12 mouse cellular contexts compared by ENCODE assay signal in the genomic region with DNA sequence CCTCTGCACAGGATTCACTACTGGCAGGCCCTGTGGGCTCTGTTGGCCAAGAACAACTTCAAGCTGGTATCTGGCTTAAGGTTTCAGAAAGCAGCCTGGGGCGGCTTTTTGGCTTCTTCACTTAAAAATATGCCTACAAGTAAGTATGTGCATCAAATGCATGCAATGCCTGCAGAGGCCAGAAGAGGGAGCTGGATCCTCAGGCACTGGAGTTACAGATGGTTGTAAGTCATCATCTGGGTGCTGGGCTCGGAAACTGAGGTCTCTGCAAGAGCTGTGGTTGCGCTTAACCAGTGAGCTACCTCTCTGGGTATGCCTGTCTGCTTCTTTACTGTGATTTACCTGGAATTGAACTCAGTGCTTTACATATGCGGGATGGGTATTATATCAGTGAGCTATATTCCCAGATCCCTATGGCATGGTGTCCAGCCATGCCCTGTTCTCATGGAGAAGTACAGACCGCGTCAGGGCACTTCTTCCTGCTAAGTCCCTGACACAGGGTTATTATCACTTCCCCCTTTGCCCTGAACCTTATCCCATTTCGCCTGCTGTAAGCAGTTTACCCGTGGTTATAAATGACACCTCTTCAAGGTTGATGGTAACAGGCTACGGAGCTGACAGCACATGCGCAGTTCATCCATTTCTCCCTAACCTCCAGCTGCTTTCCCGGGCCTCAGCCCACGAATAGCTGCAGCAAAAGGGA. TPM values are rescaled to one million over a fixed set of nuclear protein-coding genes. Genes with fewer than 3 reads are reported as not detected.
DNase-seq lines count a peak whose midpoint lies in the region; ATAC-seq and TF ChIP-seq lines count a peak whose summit lies in the region.
"Had no signal": no experiment of that assay in that cellular context is flagged by ENCODE, and none has a peak within 500 bp of the region (broad histone marks: within the 10 kb centered on the region; RNA-seq: fewer than 3 reads in every experiment).

No protein-coding gene starts in this region.

- no peak overlapping the region for H3K4me3 ChIP-seq in hindbrain, postnatal 0 days (ENCODE audit: low read length)
- H3K4me3 ChIP-seq in hindbrain, embryonic 11.5 days (ENCODE audit: low read depth, low read length), result no peak overlapping the region
- H3K4me3 ChIP-seq in bone marrow macrophage, adult 2 months (ENCODE audit: insufficient read depth, low read length), result no peak overlapping the region
- H3K4me3 ChIP-seq in forebrain, embryonic 11.5 days (ENCODE audit: low read depth, low read length), result no peak overlapping the region
- H3K4me3 ChIP-seq: hindbrain, embryonic 10.5 days; stomach, embryonic 15.5 days had no signal

- no peaks in the 10 kb centered on the region for H3K4me1 ChIP-seq in hindbrain, postnatal 0 days (ENCODE audit: insufficient read depth, low read length)
- H3K4me1 ChIP-seq in hindbrain, embryonic 11.5 days (replicated peaks; ENCODE audit: control insufficient read depth, insufficient read depth, low read length), result no peaks in the 10 kb centered on the region
- peaks cover 40% of the 10 kb centered on the region for H3K4me1 ChIP-seq in bone marrow macrophage, adult 2 months (ENCODE audit: control insufficient read depth, insufficient read depth, low read length)
- no peaks in the 10 kb centered on the region for H3K4me1 ChIP-seq in forebrain, embryonic 11.5 days (replicated peaks; ENCODE audit: control insufficient read depth, insufficient read depth, low read length)
- H3K4me1 ChIP-seq: stomach, embryonic 15.5 days had no signal

- no peak for TF ChIP-seq POLR2A in bone marrow macrophage, adult 2 months (IDR thresholded peaks at IDR 0.05; ENCODE audit: borderline replicate concordance, low read depth, low read length)

- 81% methylated on average over 12 of the region's 12 CpGs for WGBS in hindbrain, postnatal 0 days
- WGBS in hindbrain, embryonic 11.5 days, result 86% methylated on average over 12 of the region's 12 CpGs
- WGBS in forebrain, embryonic 11.5 days, result 87% methylated on average over 12 of the region's 12 CpGs

- H3K27me3 ChIP-seq in hindbrain, postnatal 0 days (ENCODE audit: insufficient read depth, low read length), result no peaks in the 10 kb centered on the region
- H3K27me3 ChIP-seq in hindbrain, embryonic 11.5 days (ENCODE audit: control insufficient read depth, insufficient read depth, low read length), result no peaks in the 10 kb centered on the region
- H3K27me3 ChIP-seq in forebrain, embryonic 11.5 days (ENCODE audit: control insufficient read depth, insufficient read depth, low read length), result no peaks in the 10 kb centered on the region
- H3K27me3 ChIP-seq: stomach, embryonic 15.5 days had no signal

- H3K9ac ChIP-seq in hindbrain, postnatal 0 days (replicated peaks; ENCODE audit: low read length), result no peak overlapping the region
- no peak overlapping the region for H3K9ac ChIP-seq in hindbrain, embryonic 11.5 days (ENCODE audit: low read depth, low read length)
- H3K9ac ChIP-seq in forebrain, embryonic 11.5 days (ENCODE audit: low read length), result no peak overlapping the region
- H3K9ac ChIP-seq: stomach, embryonic 15.5 days had no signal

- ATAC-seq in hindbrain, postnatal 0 days, result no peak
- ATAC-seq in hindbrain, embryonic 11.5 days (ENCODE audit: low FRiP score), result no peak
- ATAC-seq in megakaryocyte progenitor cell, adult 5-6 weeks (replicated peaks; ENCODE audit: poor library complexity), result peak; percentile 35
- ATAC-seq in forebrain, embryonic 11.5 days (replicated peaks; ENCODE audit: low FRiP score), result no peak

- H3K36me3 ChIP-seq in hindbrain, postnatal 0 days (ENCODE audit: insufficient read depth, low read length), result no peaks in the 10 kb centered on the region
- H3K36me3 ChIP-seq in hindbrain, embryonic 11.5 days (ENCODE audit: control insufficient read depth, insufficient read depth, low read length), result no peaks in the 10 kb centered on the region
- no peaks in the 10 kb centered on the region for H3K36me3 ChIP-seq in forebrain, embryonic 11.5 days (ENCODE audit: control insufficient read depth, insufficient read depth, low read length)
- H3K36me3 ChIP-seq: hindbrain, embryonic 10.5 days; stomach, embryonic 15.5 days had no signal

- DNase-seq in hindbrain, postnatal 0 days (ENCODE audit: low spot score), result no peak
- DNase-seq in hindbrain, embryonic 11.5 days (ENCODE audit: low spot score), result no peak
- peak; percentile 6 for DNase-seq in ovary, postnatal 36 days (ENCODE audit: low spot score)
- no peak for DNase-seq in ovary, postnatal 14 days (ENCODE audit: low spot score)
- no peak for DNase-seq in gastrocnemius, postnatal 10 days
- DNase-seq in forebrain, embryonic 11.5 days (ENCODE audit: low spot score), result no peak
- DNase-seq: gastrocnemius, postnatal 36 days; kidney, postnatal 10 days had no signal

- H3K4me2 ChIP-seq in hindbrain, postnatal 0 days (ENCODE audit: low read depth, low read length), result no peak overlapping the region
- no peak overlapping the region for H3K4me2 ChIP-seq in hindbrain, embryonic 11.5 days (replicated peaks; ENCODE audit: low read depth, low read length)
- H3K4me2 ChIP-seq in forebrain, embryonic 11.5 days (ENCODE audit: low read depth, low read length, severe bottlenecking), result no peak overlapping the region
- H3K4me2 ChIP-seq: stomach, embryonic 15.5 days had no signal

- peak; percentile 25; the same call in 1 of the 2 replicates for TF ChIP-seq CTCF in hindbrain, postnatal 0 days (IDR thresholded peaks at IDR 0.05; ENCODE audit: low read depth)
- TF ChIP-seq CTCF in bone marrow macrophage, adult 2 months (IDR thresholded peaks at IDR 0.05; ENCODE audit: low read depth, low read length), result peak; percentile 38; the same call in 1 of the 2 replicates

- no peak overlapping the region for H3K27ac ChIP-seq in hindbrain, postnatal 0 days
- no peak overlapping the region for H3K27ac ChIP-seq in hindbrain, embryonic 11.5 days (ENCODE audit: low read depth, low read length)
- H3K27ac ChIP-seq in bone marrow macrophage, adult 2 months (ENCODE audit: insufficient read depth, low read depth, low read length), result peak overlapping the region; percentile 94
- H3K27ac ChIP-seq in forebrain, embryonic 11.5 days (ENCODE audit: low read depth, low read length), result no peak overlapping the region
- H3K27ac ChIP-seq: hindbrain, embryonic 10.5 days; stomach, embryonic 15.5 days had no signal

- no peaks in the 10 kb centered on the region for H3K9me3 ChIP-seq in hindbrain, postnatal 0 days (ENCODE audit: low read length)
- no peaks in the 10 kb centered on the region for H3K9me3 ChIP-seq in hindbrain, embryonic 11.5 days (ENCODE audit: control insufficient read depth, low read length)
- H3K9me3 ChIP-seq in forebrain, embryonic 11.5 days (ENCODE audit: control insufficient read depth, low read length), result no peaks in the 10 kb centered on the region
- H3K9me3 ChIP-seq: hindbrain, embryonic 10.5 days; stomach, embryonic 15.5 days had no signal

RNA-seq across cellular contexts. Expression of a gene that starts 16.3 kb away (rescaled TPM):
- 6.2 and 6.5 TPM in 2 replicates for total RNA-seq in hindbrain, postnatal 0 days (2014; rRNA removed)
- polyA plus RNA-seq in hindbrain, postnatal 0 days (2015; fragmentation: Nextera tagmentation; extraction: Ambion mirVana), result 6.1 and 6.4 TPM in 2 replicates
- polyA plus RNA-seq in hindbrain, embryonic 11.5 days (2014; fragmentation: Nextera tagmentation; extraction: Ambion mirVana), result 3.9 and 4.1 TPM in 2 replicates
- 172 and 173 TPM in 2 replicates for polyA plus RNA-seq in bone marrow macrophage, adult 2 months (2012; ENCODE audit: insufficient read depth, insufficient read length, missing spikeins)
- total RNA-seq in megakaryocyte progenitor cell, adult 5-6 weeks (2015), result 3.9 and 4.5 TPM in 2 replicates
- 1.6 and 3.9 TPM in 2 replicates for total RNA-seq in megakaryocyte progenitor cell, adult 5-6 weeks (2017)
- total RNA-seq in gastrocnemius, postnatal 10 days (2021), result 1 to 10 TPM; 3.7 to 4.2 TPM
- polyA plus RNA-seq in forebrain, embryonic 11.5 days (2014; fragmentation: Nextera tagmentation; extraction: Ambion mirVana), result 3.0 and 5.3 TPM in 2 replicates

RNA-seq across cellular contexts. Expression of a gene that starts 46.2 kb away (rescaled TPM):
- 40.4 and 50.2 TPM in 2 replicates for total RNA-seq in hindbrain, postnatal 0 days (2014; rRNA removed)
- polyA plus RNA-seq in hindbrain, postnatal 0 days (2015; fragmentation: Nextera tagmentation; extraction: Ambion mirVana), result 31.3 and 33.6 TPM in 2 replicates
- 22.2 and 29.2 TPM in 2 replicates for polyA plus RNA-seq in hindbrain, embryonic 11.5 days (2014; fragmentation: Nextera tagmentation; extraction: Ambion mirVana)
- polyA plus RNA-seq in bone marrow macrophage, adult 2 months (2012; ENCODE audit: insufficient read depth, insufficient read length, missing spikeins), result 1.7 and 2.3 TPM in 2 replicates
- total RNA-seq in megakaryocyte progenitor cell, adult 5-6 weeks (2015), result 0.62 and 2.8 TPM in 2 replicates
- total RNA-seq in megakaryocyte progenitor cell, adult 5-6 weeks (2017), result 0.51 and 3.7 TPM in 2 replicates
- total RNA-seq in gastrocnemius, postnatal 10 days (2021), result under 1 TPM; 0.49 to 0.77 TPM
- polyA plus RNA-seq in forebrain, embryonic 11.5 days (2014; fragmentation: Nextera tagmentation; extraction: Ambion mirVana), result 8.1 and 8.4 TPM in 2 replicates

RNA-seq across cellular contexts. Expression of a gene that starts 50.7 kb away (rescaled TPM):
- total RNA-seq in hindbrain, postnatal 0 days (2014; rRNA removed), result 74.2 and 124 TPM in 2 replicates
- polyA plus RNA-seq in hindbrain, postnatal 0 days (2015; fragmentation: Nextera tagmentation; extraction: Ambion mirVana), result 526 and 544 TPM in 2 replicates
- 542 and 546 TPM in 2 replicates for polyA plus RNA-seq in hindbrain, embryonic 11.5 days (2014; fragmentation: Nextera tagmentation; extraction: Ambion mirVana)
- polyA plus RNA-seq in bone marrow macrophage, adult 2 months (2012; ENCODE audit: insufficient read depth, insufficient read length, missing spikeins), result 312 and 343 TPM in 2 replicates
- 194 and 211 TPM in 2 replicates for total RNA-seq in megakaryocyte progenitor cell, adult 5-6 weeks (2015)
- total RNA-seq in megakaryocyte progenitor cell, adult 5-6 weeks (2017), result 141 and 205 TPM in 2 replicates
- total RNA-seq in gastrocnemius, postnatal 10 days (2021), result 100 to 1,000 TPM; 139 to 152 TPM
- 430 and 492 TPM in 2 replicates for polyA plus RNA-seq in forebrain, embryonic 11.5 days (2014; fragmentation: Nextera tagmentation; extraction: Ambion mirVana)

Comparison
In these comparisons a context has a peak if more than half of its experiments do, and no peak if none do; other contexts are left out.
1. RNA of a gene that starts 16.3 kb away (polyA plus RNA-seq): 172 to 173 TPM in bone marrow macrophage, adult 2 months; 6.1 to 6.4 TPM in hindbrain, postnatal 0 days, 3.9 to 4.1 TPM in hindbrain, embryonic 11.5 days and 3.0 to 5.3 TPM in forebrain, embryonic 11.5 days; every median in the first group is over 10 times any median in the second.